8 mouse cellular contexts compared by ENCODE assay signal in the genomic region with DNA sequence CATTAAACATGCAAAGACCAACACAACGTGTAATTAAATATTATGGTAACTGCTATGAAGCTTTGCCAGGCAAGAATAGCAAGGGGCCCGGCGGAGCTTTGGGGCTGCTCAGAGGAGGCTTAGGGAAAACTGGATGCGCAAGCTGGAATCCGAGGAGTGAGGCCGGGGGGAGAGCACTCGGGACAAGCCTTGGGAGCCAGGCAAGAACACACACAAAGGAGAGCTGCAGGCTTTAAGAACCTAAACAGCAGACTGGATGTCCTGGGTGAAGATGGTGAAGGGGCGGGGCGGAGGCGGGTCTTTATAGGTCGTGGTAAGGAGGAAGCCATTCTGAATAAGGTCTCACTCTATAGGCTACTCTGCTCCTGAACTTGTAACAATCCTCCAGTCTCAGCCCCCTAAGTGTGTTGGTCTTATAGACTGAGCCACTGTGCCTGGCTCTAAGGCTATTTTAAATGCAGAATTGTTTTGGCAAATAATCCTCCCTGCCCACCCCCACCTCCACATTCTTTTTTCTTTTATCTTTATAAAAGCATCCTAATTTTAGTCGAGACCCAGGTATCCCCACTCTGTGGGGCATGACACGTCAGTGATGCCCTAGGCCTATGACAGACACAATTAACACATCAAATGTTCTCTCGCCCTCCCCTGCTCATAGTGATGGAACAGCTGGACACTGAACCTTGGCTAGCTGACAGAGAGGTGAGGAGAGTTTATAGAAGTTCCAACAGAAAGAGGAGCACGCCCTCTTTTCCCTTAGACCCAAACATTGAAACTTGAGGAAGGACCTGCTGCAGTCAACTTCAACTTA. TPM values are rescaled to one million over a fixed set of nuclear protein-coding genes. Genes with fewer than 3 reads are reported as not detected.
A peak's percentile ranks its signal among the peaks of the same experiment; 100 is the strongest.
DNase-seq lines count a peak whose midpoint lies in the region; ATAC-seq and TF ChIP-seq lines count a peak whose summit lies in the region.
"Had no signal": no experiment of that assay in that cellular context is flagged by ENCODE, and none has a peak within 500 bp of the region (broad histone marks: within the 10 kb centered on the region; RNA-seq: fewer than 3 reads in every experiment).

No protein-coding gene starts in this region.

- peak; percentile 56 for ATAC-seq in forebrain, postnatal 0 days

- no peak for TF ChIP-seq POLR2A in cerebellum, adult 2 months (IDR thresholded peaks at IDR 0.05; ENCODE audit: borderline replicate concordance, insufficient read depth, low read length)

- in situ Hi-C loops in ES-E14 (cut with MboI; ENCODE audit: low sequenced_read_pairs in 2 of 2, unreplicated experiment in 2 of 2): no loop called here

- H3K9ac ChIP-seq in ES-E14 (ENCODE audit: insufficient read depth, low read depth, low read length, poor library complexity, severe bottlenecking): peak overlapping the region; percentile 46; the same call in 1 of the 2 replicates
- H3K9ac ChIP-seq in forebrain, postnatal 0 days: no peak overlapping the region

- peak overlapping the region; percentile 15; the same call in 1 of the 2 replicates for H3K4me2 ChIP-seq in forebrain, postnatal 0 days (ENCODE audit: low read depth)

- WGBS in forebrain, postnatal 0 days: 25% methylated on average over 15 of the region's 15 CpGs
- 42% methylated on average over 15 of the region's 15 CpGs for WGBS in midbrain, embryonic 10.5 days
- WGBS in cerebellum, adult 2 months: 62% methylated on average over 15 of the region's 15 CpGs

- no peaks in the 10 kb centered on the region for H3K27me3 ChIP-seq in E14TG2a.4 (ENCODE audit: insufficient read depth, low read length)
- H3K27me3 ChIP-seq in forebrain, postnatal 0 days (ENCODE audit: insufficient read depth, low read length): no peaks in the 10 kb centered on the region
- peaks cover 37% of the 10 kb centered on the region for H3K27me3 ChIP-seq in midbrain, embryonic 10.5 days (ENCODE audit: low read depth, poor library complexity, severe bottlenecking)
- H3K27me3 ChIP-seq in cerebellum, adult 2 months (ENCODE audit: control insufficient read depth, insufficient read depth, low read length): no peaks in the 10 kb centered on the region

- no peak overlapping the region; the same call in 1 of the 2 replicates for H3K27ac ChIP-seq in ES-E14 (ENCODE audit: insufficient read depth, low read depth, low read length, poor library complexity, severe bottlenecking)
- 0 out of 2 replicates have a peak overlapping the region, but pooled peaks have one; percentile 29 for H3K27ac ChIP-seq in forebrain, postnatal 0 days (ENCODE audit: low read depth, low read length)
- peak overlapping the region; percentile 67 for H3K27ac ChIP-seq in midbrain, embryonic 10.5 days (replicated peaks)
- H3K27ac ChIP-seq in cerebellum, adult 2 months (ENCODE audit: insufficient read depth, low read length): no peak overlapping the region
- H3K27ac ChIP-seq: left cerebral cortex, adult 2 months had no signal

- H3K4me3 ChIP-seq in E14TG2a.4 (replicated peaks; ENCODE audit: low read length) (peak overlapping the region; percentile 68), ES-E14 (ENCODE audit: insufficient read depth in 1 of 2, low read depth in 1 of 2, low read length in 2 of 2, poor library complexity in 1 of 2, severe bottlenecking in 1 of 2) (peak overlapping the region; percentile 30 to 34; a peak in 3 of 4 replicates)
- H3K4me3 ChIP-seq in forebrain, postnatal 0 days (ENCODE audit: low read depth, low read length): no peak overlapping the region
- peak overlapping the region; percentile 29 for H3K4me3 ChIP-seq in midbrain, embryonic 10.5 days
- H3K4me3 ChIP-seq in cerebellum, adult 2 months (replicated peaks; ENCODE audit: insufficient read depth, low read depth, low read length): no peak overlapping the region
- H3K4me3 ChIP-seq: left cerebral cortex, adult 2 months had no signal

- H3K9me3 ChIP-seq in E14TG2a.4 (ENCODE audit: low read length) (no peaks in the 10 kb centered on the region), ES-E14 (ENCODE audit: control insufficient read depth, insufficient read depth, low read depth, low read length) (no peaks in the 10 kb centered on the region)
- no peaks in the 10 kb centered on the region for H3K9me3 ChIP-seq in forebrain, postnatal 0 days (ENCODE audit: low read length)
- H3K9me3 ChIP-seq in midbrain, embryonic 10.5 days (replicated peaks): no peaks in the 10 kb centered on the region

- H3K4me1 ChIP-seq in E14TG2a.4 (replicated peaks; ENCODE audit: low read depth, low read length): peaks cover 89% of the 10 kb centered on the region
- H3K4me1 ChIP-seq in ES-E14 (ENCODE audit: control insufficient read depth in 2 of 2, insufficient read depth in 2 of 2, low read length in 2 of 2, poor library complexity in 1 of 2): peaks cover 5 to 38% of the 10 kb centered on the region in 2 experiments; a peak in 3 of 4 replicates
- H3K4me1 ChIP-seq in forebrain, postnatal 0 days (ENCODE audit: insufficient read depth): no peaks in the 10 kb centered on the region
- H3K4me1 ChIP-seq in midbrain, embryonic 10.5 days: peaks cover 37% of the 10 kb centered on the region
- H3K4me1 ChIP-seq in cerebellum, adult 2 months (ENCODE audit: control insufficient read depth, insufficient read depth, low read length): peaks cover 37% of the 10 kb centered on the region

- peaks cover 10% of the 10 kb centered on the region; the same call in 1 of the 2 replicates for H3K36me3 ChIP-seq in E14TG2a.4 (ENCODE audit: insufficient read depth, low read length)
- peaks cover 2% of the 10 kb centered on the region; the same call in 1 of the 2 replicates for H3K36me3 ChIP-seq in ES-E14 (ENCODE audit: control insufficient read depth, insufficient read depth, low read length, poor library complexity, severe bottlenecking)
- no peaks in the 10 kb centered on the region for H3K36me3 ChIP-seq in forebrain, postnatal 0 days (ENCODE audit: insufficient read depth)
- H3K36me3 ChIP-seq in midbrain, embryonic 10.5 days: no peaks in the 10 kb centered on the region

- peak; percentile 56 for DNase-seq in ES-E14 (ENCODE audit: low read depth, low spot score)
- no peak for DNase-seq in forebrain, postnatal 0 days
- DNase-seq in midbrain, embryonic 10.5 days (ENCODE audit: low spot score): peak; percentile 40
- DNase-seq in spleen, adult 18-20 months: no peak
- DNase-seq in frontal cortex, postnatal 14 days (ENCODE audit: low spot score in 2 of 2): no peak
- no peak for DNase-seq in cerebellum, adult 2 months

- TF ChIP-seq CTCF in E14TG2a.4 (conservative IDR thresholded peaks at IDR 0.05; ENCODE audit: low read length): no peak
- TF ChIP-seq CTCF in forebrain, postnatal 0 days (IDR thresholded peaks at IDR 0.05; ENCODE audit: low read depth): no peak
- no peak for TF ChIP-seq CTCF in cerebellum, adult 2 months (IDR thresholded peaks at IDR 0.05; ENCODE audit: borderline replicate concordance, insufficient read depth, low read depth, low read length)

TF ChIP-seq in ES-E14, 5 proteins besides CTCF, POLR2A, EP300 and RAD21:
- no peak for TF ChIP-seq ZNF384 (IDR thresholded peaks at IDR 0.05; ENCODE audit: low read depth, low read length)
- no peak for TF ChIP-seq HCFC1 (IDR thresholded peaks at IDR 0.05; ENCODE audit: borderline replicate concordance, insufficient read depth, low read length)
- no peak for TF ChIP-seq CHD2 (IDR thresholded peaks at IDR 0.05; ENCODE audit: low read depth, low read length)
- TF ChIP-seq ZC3H11A (IDR thresholded peaks at IDR 0.05; ENCODE audit: borderline replicate concordance, low read depth, low read length): no peak
- no peak for TF ChIP-seq MAFK (IDR thresholded peaks at IDR 0.05; ENCODE audit: insufficient read depth, low read depth, low read length)

RNA-seq across cellular contexts. Expression of a gene that starts 36.9 kb away (rescaled TPM):
- total RNA-seq in ES-E14 (2012; rRNA removed): 27.5 and 33.2 TPM in 2 replicates
- 26.6 and 44.1 TPM in 2 replicates for total RNA-seq in forebrain, postnatal 0 days (2014; rRNA removed)
- polyA plus RNA-seq in forebrain, postnatal 0 days (2015; fragmentation: Nextera tagmentation; extraction: Ambion mirVana): 5.7 and 12.1 TPM in 2 replicates
- 8.4 and 8.7 TPM in 2 replicates for polyA plus RNA-seq in midbrain, embryonic 10.5 days (2016; fragmentation: Nextera tagmentation; extraction: Ambion mirVana)
- polyA plus RNA-seq in cerebellum, adult 2 months (2012; rRNA removed): 63.3 and 74.7 TPM in 2 replicates

Comparison
In these comparisons a context has a peak if more than half of its experiments do, and no peak if none do; other contexts are left out.
1. H3K4me3 ChIP-seq: peak in E14TG2a.4 (single experiment), ES-E14 (2 of 2) and midbrain, embryonic 10.5 days (single experiment); none in forebrain, postnatal 0 days (single experiment) and cerebellum, adult 2 months (single experiment).
2. DNase-seq: peak in ES-E14 (single experiment) and midbrain, embryonic 10.5 days (single experiment); none in forebrain, postnatal 0 days (single experiment), spleen, adult 18-20 months (0 of 2), frontal cortex, postnatal 14 days (0 of 2) and cerebellum, adult 2 months (0 of 2).
3. H3K27ac ChIP-seq: peak in forebrain, postnatal 0 days (single experiment) and midbrain, embryonic 10.5 days (single experiment); none in ES-E14 (single experiment) and cerebellum, adult 2 months (single experiment).